Mouse (Mus musculus): ENCODE data around the gene Cfb.
"Not testable (repeated sequence)": the region's sequence is repeated elsewhere in the genome, so short reads cannot be mapped to it uniquely, and the experiment has no call there.

The Cfb gene

GRCm38 (mm10) chr17:34862416-34863081 is at the start of gene Cfb:
TSS of gene Cfb (minus strand) at chr17:34862518.
- no peak for DNase-seq

DNA sequence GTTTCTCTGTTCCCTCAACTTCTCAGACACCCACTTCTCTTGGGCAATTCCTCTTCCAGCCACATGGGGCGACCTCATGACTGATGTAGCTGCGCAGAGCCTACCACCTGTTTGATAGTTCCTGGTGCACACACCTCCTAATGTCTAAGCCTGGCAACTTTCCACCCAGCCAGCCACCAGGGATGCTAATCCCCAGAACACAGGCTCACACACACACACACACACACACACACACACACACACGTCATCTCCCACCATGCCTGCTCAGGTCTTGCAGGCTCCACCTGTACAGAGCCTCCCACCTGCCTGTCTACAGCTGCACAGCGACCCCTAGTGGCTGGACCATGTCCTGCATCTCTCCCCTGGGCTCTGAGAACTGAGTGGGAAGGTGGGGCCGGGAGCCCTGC is 49.6 kb upstream of the Cfb start:
- DNase-seq, result peak; percentile 91

GRCm38 (mm10) chr17:34910982-34911381 is 48.7 kb upstream of the Cfb start:
- DNase-seq, result no peak

GRCm38 (mm10) chr17:34902895-34903294 is 40.6 kb upstream of the Cfb start:
- no peak for DNase-seq

DNA sequence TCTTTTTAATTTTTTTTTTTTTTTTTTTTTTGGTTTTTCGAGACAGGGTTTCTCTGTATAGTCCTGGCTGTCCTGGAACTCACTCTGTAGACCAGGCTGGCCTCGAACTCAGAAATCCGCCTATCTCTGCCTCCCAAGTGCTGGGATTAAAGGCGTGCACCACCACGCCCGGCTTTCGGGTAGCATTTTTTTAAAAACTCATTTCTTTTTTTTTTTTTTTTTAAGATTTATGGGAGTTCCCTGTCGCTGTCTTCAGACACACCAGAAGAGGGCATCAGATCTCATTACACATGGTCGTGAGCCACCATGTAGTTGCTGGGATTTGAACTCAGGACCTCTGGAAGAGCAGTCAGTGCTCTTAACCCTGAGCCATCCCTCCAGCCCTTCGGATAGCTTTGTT is 39.6 kb upstream of the Cfb start:
- DNase-seq, result not testable (repeated sequence)

- not testable (repeated sequence) for DNase-seq
Measured at GRCm38 (mm10) chr17:34900826-34901225, 38.5 kb upstream of the Cfb start.

DNA sequence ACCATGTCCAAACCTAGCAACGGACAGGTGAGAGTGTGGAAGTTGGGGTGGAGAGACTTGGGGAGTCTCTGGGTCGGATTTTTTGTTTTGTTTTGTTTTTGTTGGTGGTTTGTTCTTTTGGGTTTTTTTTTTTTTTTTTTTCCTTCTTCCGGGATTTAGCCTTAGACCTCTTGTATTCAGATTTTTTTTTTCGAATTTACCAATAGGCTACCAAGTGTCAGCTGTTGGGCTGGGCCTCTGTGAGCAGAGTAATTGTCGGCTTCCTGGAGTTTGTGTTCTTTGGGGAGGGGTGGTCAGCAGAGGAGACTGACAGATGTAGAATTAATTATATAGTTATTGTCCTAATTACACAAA is 37.5 kb upstream of the Cfb start:
- peak; percentile 55 for DNase-seq

GRCm38 (mm10) chr17:34899053-34899889 is 37.0 kb upstream of the Cfb start:
- peak; percentile 30 for DNase-seq

DNA sequence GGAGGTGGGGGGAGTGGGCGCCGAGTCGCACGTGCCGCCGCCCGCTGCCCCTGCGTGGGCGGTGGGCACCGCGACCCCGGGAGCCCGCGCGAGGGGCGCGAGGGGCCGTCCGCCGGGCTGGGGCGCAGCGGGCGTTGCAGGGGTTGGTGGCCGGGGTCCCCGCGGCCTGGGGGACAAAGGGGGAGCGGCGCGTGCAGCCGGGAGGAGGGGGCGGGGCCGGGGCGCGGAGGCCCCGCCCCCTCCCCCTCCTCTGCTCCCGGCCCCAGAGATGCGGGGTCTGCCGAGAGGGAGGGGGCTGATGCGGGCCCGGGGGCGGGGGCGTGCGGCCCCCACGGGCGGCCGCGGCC is 36.4 kb upstream of the Cfb start:
- no peak for DNase-seq

- DNase-seq, result peak; percentile 83
Measured at GRCm38 (mm10) chr17:34898160-34898586, 35.9 kb upstream of the Cfb start, which contains the start of the genes C2 and Ehmt2. TSS of gene C2 (minus strand) at chr17:34898265. TSS of gene Ehmt2 (plus strand) at chr17:34898469.

DNA sequence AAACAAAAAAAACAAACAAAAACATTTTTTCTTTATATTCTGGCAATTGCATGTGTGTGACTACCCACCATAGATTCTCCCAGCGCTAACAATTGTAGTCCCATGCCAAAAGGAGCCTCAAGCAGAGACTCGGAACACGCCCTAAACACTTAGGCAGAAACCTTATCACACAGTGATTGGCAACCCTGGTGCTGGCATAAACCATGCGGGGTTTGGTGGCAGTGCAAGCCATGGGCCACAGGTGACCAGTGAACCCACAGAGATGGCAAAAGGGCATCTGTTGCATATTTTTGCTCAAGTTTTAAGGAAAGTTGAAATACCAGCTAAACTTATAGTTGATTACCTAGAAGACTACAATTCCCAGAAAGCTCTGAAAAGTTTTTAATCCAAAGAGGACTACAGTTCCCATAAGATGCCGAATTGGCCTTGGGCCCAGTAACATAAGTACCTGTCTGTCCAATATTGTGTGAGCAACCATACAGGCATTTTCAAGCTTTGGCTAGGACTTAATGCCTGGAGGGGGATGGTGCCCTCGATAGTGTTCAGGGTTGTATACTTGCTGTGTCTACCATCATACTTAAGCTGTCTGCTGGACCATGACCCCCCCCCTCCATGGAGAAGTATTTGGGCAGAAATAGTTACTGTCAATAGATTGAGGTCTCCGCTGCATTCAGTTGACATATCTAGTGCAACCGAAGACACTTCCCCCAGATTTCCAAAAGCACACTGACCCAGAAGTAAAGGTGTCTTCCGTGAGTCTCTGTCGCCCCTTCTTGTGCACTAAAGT is 35.2 kb upstream of the Cfb start:
- DNase-seq, result peak; percentile 72

GRCm38 (mm10) chr17:34896366-34896765 is 34.0 kb upstream of the Cfb start:
- no peak for DNase-seq

DNA sequence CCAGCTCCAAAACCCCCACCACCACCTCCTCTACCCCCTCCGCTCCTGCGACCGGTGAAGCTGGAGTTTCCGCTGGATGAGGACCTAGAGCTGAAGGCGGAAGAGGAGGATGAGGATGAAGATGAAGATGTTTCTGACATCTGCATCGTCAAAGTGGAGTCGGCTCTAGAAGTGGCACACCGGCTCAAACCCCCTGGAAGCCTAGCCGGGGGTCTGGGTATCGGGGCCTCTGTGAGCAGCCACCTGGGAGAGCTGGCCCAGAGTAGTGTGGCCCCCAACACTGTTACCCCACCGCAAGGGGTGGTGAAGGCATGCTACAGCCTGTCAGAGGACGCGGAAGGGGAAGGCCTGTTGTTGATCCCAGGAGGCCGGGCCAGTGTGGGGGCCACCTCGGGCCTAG is 33.4 kb upstream of the Cfb start:
- DNase-seq, result no peak

- DNase-seq, result peak; percentile 45
Measured at GRCm38 (mm10) chr17:34894801-34895530, 32.6 kb upstream of the Cfb start.

GRCm38 (mm10) chr17:34894074-34894597 is 31.8 kb upstream of the Cfb start:
- DNase-seq, result peak; percentile 94

- DNase-seq, result no peak
Measured at GRCm38 (mm10) chr17:34893072-34893824, 30.9 kb upstream of the Cfb start.

- no peak for DNase-seq
Measured at GRCm38 (mm10) chr17:34891377-34891776, 29.1 kb upstream of the Cfb start.

- no peak for DNase-seq
Measured at GRCm38 (mm10) chr17:34890074-34890743, 27.9 kb upstream of the Cfb start.

- no peak for DNase-seq
Measured at GRCm38 (mm10) chr17:34887942-34888341, 25.6 kb upstream of the Cfb start.

- no peak for DNase-seq
Measured at GRCm38 (mm10) chr17:34885615-34886014, 23.3 kb upstream of the Cfb start.

DNA sequence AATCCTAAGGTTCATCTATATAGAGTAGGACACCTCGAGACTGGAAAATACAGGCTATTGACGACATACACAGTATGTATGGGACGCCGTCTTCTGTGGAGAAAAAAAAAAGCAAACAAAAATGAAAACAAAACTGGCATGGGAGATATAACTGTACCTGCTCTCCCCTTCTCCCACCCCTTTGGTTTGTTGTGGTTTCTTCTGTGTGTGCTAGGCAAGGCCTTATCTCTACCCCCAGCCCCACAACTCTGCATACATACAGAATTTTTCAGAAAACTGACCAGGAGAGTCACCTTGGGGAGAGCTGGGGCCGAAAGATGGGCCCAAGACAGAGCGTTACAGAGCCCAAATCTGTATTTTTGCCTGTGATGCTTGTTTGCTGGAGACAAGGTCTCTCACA is 22.4 kb upstream of the Cfb start:
- DNase-seq, result no peak
